Mouse (Mus musculus) mammary gland, adult 2 months (tissue): ENCODE data around the gene Senp6. TPM values are rescaled to one million over a fixed set of nuclear protein-coding genes. Genes with fewer than 3 reads are reported as not detected.

Experiments
- polyA plus RNA-seq: library from polyadenylated mRNA; depleted of rRNA; stranded (reverse); fragments of >200 nt; gene quantifications from 2 replicates; pipeline ENCODE4 v1.2.3, GENCODE M21; 2012; ENCODE audit warnings: low replicate concordance; rRNA removed

Gene Senp6
- polyA plus RNA-seq = 8.9 and 23.7 TPM in 2 replicates

DNA sequence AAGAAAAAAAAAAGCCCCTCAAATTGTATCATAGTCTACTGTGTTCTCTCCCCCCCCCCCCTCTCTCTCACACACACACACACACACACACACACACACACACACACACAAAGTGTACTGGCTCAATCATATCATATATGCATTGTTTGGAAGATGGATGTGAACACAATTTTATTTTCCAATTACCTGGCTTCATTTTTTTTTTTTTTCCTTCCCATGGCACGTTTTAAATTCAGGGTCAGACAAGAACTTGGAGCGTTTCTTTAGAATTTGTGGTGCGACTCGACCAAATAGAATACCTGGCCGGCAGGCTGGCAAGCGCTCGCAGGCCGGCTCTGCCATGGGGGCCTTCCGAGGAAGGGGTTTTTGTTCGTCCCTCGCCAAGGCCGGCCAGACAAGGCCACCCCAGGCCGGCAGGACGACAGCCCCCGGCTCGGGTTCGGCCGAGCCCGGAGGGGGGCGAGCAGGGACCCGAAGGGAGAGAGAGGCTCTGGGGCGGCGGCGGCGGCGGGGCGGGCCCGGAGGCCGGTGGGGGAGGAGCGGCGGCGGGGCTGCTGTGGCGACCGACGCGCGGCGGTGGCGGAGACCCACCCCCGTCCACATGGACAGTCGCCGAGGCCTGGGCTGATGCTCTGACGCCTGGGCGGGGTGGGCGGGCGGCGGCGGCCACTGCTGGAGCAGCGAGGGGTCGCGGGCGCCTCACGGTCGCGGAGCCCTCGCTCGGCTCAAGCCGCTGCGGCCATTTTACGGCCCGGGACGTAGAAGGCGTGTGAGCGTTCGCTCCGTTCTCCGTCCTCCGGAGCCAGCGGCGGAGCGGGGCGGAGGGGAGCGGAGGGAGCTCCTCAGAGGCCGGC is at the start of gene Senp6:
Senp6 (plus strand) TSS at position 537 of the 854 bp plus-strand sequence.

DNA sequence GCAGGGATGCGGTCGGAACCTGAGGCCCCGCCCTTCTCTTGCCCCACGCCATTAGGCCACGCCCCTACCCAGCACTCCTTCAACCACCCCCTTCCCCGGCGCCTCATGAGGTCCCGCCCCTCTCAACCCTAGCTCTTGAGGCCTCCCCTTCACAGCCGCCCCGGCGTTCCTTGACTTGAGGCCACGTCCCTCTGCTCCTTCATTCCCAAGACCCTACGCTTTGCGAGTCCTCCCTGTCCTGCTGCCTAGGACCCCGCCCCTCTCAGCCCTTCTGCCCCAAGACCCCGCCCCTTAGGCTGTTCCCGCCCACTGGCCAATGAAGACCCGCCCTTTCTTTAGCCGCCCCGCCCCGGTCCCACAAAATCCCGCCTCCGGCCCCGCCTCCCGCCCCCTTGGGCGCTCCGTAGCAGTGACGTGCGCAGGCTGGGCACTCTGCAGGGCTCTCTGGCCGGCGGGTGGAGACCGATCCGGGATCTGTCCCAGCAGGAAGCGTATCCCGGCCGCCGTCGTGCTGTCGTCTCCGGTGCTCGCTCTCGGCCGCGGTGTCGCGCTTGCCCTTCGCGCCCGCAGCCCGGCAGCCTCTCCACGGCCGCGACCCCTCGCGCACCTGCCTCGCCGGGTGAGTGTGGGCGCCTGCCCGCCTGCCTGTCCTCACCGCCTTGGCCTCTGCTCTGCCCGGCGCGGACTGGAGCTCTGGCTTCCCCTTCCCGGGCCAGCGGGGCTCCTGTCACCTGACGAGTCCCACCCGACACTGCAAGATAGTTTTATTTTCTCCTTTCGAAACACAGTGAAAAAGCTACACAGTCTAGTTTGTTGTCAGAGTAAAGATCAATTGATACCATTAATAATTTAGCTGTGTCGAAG is 98.1 kb downstream of the Senp6 start, which contains the start of gene Myo6:
Myo6 (plus strand) TSS at position 421 of the 864 bp plus-strand sequence.

Other genes starting within 250 kb of the Senp6 start
- gene Filip1, start 54.1 kb upstream of the Senp6 start, polyA plus RNA-seq = 1.4 and 5.4 TPM in 2 replicates
- gene Myo6, start 98.1 kb downstream of the Senp6 start, polyA plus RNA-seq = 6.7 and 8.1 TPM in 2 replicates